Mouse (Mus musculus): ENCODE data around the gene Tcf12. TPM values are rescaled to one million over a fixed set of nuclear protein-coding genes. Genes with fewer than 3 reads are reported as not detected.
A peak's percentile ranks its signal among the peaks of the same experiment; 100 is the strongest.

The Tcf12 gene
- polyA plus RNA-seq, 1 experiment from 2014 or later = 80.0 TPM

GRCm38 (mm10) chr9:72132728-72133088 is 21.0 kb upstream of the Tcf12 start:
- peak overlapping the region; percentile 75 for H3K9ac ChIP-seq (replicated peaks; ENCODE audit: low read depth, low read length)
- no peaks in the 10 kb centered on the region for H3K36me3 ChIP-seq (ENCODE audit: control insufficient read depth, insufficient read depth, low read length)
- H3K27ac ChIP-seq (ENCODE audit: low read length) = peak overlapping the region; percentile 94
- ATAC-seq (ENCODE audit: insufficient number of reproducible peaks, insufficient read depth, low FRiP score, low read depth) = no peak
- no peaks in the 10 kb centered on the region for H3K4me1 ChIP-seq (ENCODE audit: control insufficient read depth, insufficient read depth, low read length)
- peak overlapping the region; percentile 78 for H3K4me2 ChIP-seq (replicated peaks; ENCODE audit: low read depth, low read length)
- H3K4me3 ChIP-seq (ENCODE audit: low read depth, low read length) = peak overlapping the region; percentile 61
- H3K27me3 ChIP-seq (ENCODE audit: control insufficient read depth, insufficient read depth, low read length) = no peaks in the 10 kb centered on the region
- no peaks in the 10 kb centered on the region for H3K9me3 ChIP-seq (ENCODE audit: control insufficient read depth, low read depth, low read length)
- WGBS = under 1% methylated on average over 29 of the region's 29 CpGs

DNA sequence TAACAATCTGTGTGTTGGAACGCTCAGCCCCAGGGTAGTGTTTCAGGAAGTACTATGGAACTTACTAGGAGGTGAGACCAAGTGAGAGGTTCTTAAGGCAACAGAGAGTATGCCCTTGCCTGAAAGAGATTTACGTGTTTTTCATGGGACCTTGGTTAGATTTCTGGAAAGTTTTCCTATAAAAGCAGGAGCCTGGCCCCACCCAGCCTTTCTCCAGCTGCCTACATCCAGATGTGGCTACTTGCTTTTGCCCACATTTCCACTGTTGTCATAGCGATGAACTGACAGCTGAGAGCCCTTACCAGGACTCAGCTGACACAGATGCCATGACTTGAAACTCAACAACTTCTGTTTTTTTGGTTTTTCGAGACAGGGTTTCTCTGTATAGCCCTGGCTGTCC is 18.2 kb upstream of the Tcf12 start:
- ATAC-seq (ENCODE audit: insufficient number of reproducible peaks, insufficient read depth, low FRiP score, low read depth) = no peak
- H3K27me3 ChIP-seq (ENCODE audit: control insufficient read depth, insufficient read depth, low read length) = no peaks in the 10 kb centered on the region
- H3K4me2 ChIP-seq (replicated peaks; ENCODE audit: low read depth, low read length) = no peak overlapping the region
- no peak overlapping the region for H3K9ac ChIP-seq (replicated peaks; ENCODE audit: low read depth, low read length)
- H3K4me1 ChIP-seq (ENCODE audit: control insufficient read depth, insufficient read depth, low read length) = no peaks in the 10 kb centered on the region
- H3K9me3 ChIP-seq (ENCODE audit: control insufficient read depth, low read depth, low read length) = no peaks in the 10 kb centered on the region
- H3K27ac ChIP-seq (ENCODE audit: low read length) = no peak overlapping the region
- WGBS = 95% methylated on average over 4 of the region's 4 CpGs
- no peaks in the 10 kb centered on the region for H3K36me3 ChIP-seq (ENCODE audit: control insufficient read depth, insufficient read depth, low read length)
- no peak overlapping the region for H3K4me3 ChIP-seq (ENCODE audit: low read depth, low read length)

- no peak overlapping the region for H3K4me3 ChIP-seq (ENCODE audit: low read depth, low read length)
- H3K36me3 ChIP-seq (ENCODE audit: control insufficient read depth, insufficient read depth, low read length) = no peaks in the 10 kb centered on the region
- no peaks in the 10 kb centered on the region for H3K4me1 ChIP-seq (ENCODE audit: control insufficient read depth, insufficient read depth, low read length)
- H3K9ac ChIP-seq (replicated peaks; ENCODE audit: low read depth, low read length) = no peak overlapping the region
- H3K4me2 ChIP-seq (replicated peaks; ENCODE audit: low read depth, low read length) = no peak overlapping the region
- H3K9me3 ChIP-seq (ENCODE audit: control insufficient read depth, low read depth, low read length) = no peaks in the 10 kb centered on the region
- ATAC-seq (ENCODE audit: insufficient number of reproducible peaks, insufficient read depth, low FRiP score, low read depth) = no peak
- no peak overlapping the region for H3K27ac ChIP-seq (ENCODE audit: low read length)
- WGBS = 91% methylated on average over 1 of the region's 1 CpGs
- H3K27me3 ChIP-seq (ENCODE audit: control insufficient read depth, insufficient read depth, low read length) = no peaks in the 10 kb centered on the region
Measured at GRCm38 (mm10) chr9:72125442-72125841, 13.8 kb upstream of the Tcf12 start.

- ATAC-seq (ENCODE audit: insufficient number of reproducible peaks, insufficient read depth, low FRiP score, low read depth) = no peak
Measured at GRCm38 (mm10) chr9:72118490-72118889, 6.8 kb upstream of the Tcf12 start.

GRCm38 (mm10) chr9:72111004-72111621 is 558 bp downstream of the Tcf12 start:
- Histone ChIP-seq H3K36me3 (ENCODE audit: control insufficient read depth, insufficient read depth, low read length) (peaks cover 8% of the 10 kb centered on the region), H3K9me3 (ENCODE audit: control insufficient read depth, low read depth, low read length) (no peaks in the 10 kb centered on the region), H3K4me3 (ENCODE audit: low read depth, low read length) (peak overlapping the region; percentile 98), H3K9ac (replicated peaks; ENCODE audit: low read depth, low read length) (peak overlapping the region; percentile 99), H3K4me2 (replicated peaks; ENCODE audit: low read depth, low read length) (peak overlapping the region; percentile 69; the same call in 1 of the 2 replicates), H3K27ac (ENCODE audit: low read length) (peak overlapping the region; percentile 98), H3K27me3 (ENCODE audit: control insufficient read depth, insufficient read depth, low read length) (no peaks in the 10 kb centered on the region), H3K4me1 (ENCODE audit: control insufficient read depth, insufficient read depth, low read length) (0 out of 2 replicates have a peak, but pooled peaks cover 3% of the 10 kb centered on the region)
- under 1% methylated on average over 80 of the region's 90 CpGs for WGBS
- ATAC-seq (ENCODE audit: insufficient number of reproducible peaks, insufficient read depth, low FRiP score, low read depth) = peak; percentile 74; the same call in 1 of the 2 replicates

More at GRCm38 (mm10) chr9:72118490-72118889, 6.8 kb upstream of the Tcf12 start:
- no peaks in the 10 kb centered on the region for H3K27me3 ChIP-seq (ENCODE audit: control insufficient read depth, insufficient read depth, low read length)
- no peak overlapping the region for H3K9ac ChIP-seq (replicated peaks; ENCODE audit: low read depth, low read length)
- no peaks in the 10 kb centered on the region for H3K4me1 ChIP-seq (ENCODE audit: control insufficient read depth, insufficient read depth, low read length)
- no peaks in the 10 kb centered on the region for H3K9me3 ChIP-seq (ENCODE audit: control insufficient read depth, low read depth, low read length)
- no peaks in the 10 kb centered on the region for H3K36me3 ChIP-seq (ENCODE audit: control insufficient read depth, insufficient read depth, low read length)
- no peak overlapping the region for H3K4me3 ChIP-seq (ENCODE audit: low read depth, low read length)
- H3K27ac ChIP-seq (ENCODE audit: low read length) = no peak overlapping the region
- no peak overlapping the region for H3K4me2 ChIP-seq (replicated peaks; ENCODE audit: low read depth, low read length)

- Histone ChIP-seq H3K27me3 (ENCODE audit: control insufficient read depth, insufficient read depth, low read length) (no peaks in the 10 kb centered on the region), H3K9ac (replicated peaks; ENCODE audit: low read depth, low read length) (peak overlapping the region; percentile 99), H3K27ac (ENCODE audit: low read length) (peak overlapping the region; percentile 98), H3K36me3 (ENCODE audit: control insufficient read depth, insufficient read depth, low read length) (peaks cover 8% of the 10 kb centered on the region), H3K4me3 (ENCODE audit: low read depth, low read length) (peak overlapping the region; percentile 98), H3K4me1 (ENCODE audit: control insufficient read depth, insufficient read depth, low read length) (0 out of 2 replicates have a peak, but pooled peaks cover 3% of the 10 kb centered on the region), H3K9me3 (ENCODE audit: control insufficient read depth, low read depth, low read length) (no peaks in the 10 kb centered on the region), H3K4me2 (replicated peaks; ENCODE audit: low read depth, low read length) (peak overlapping the region; percentile 69)
- WGBS = 1% methylated on average over 21 of the region's 23 CpGs
- 0 out of 2 replicates have a peak, but pooled peaks have one; percentile 25 for ATAC-seq (ENCODE audit: insufficient number of reproducible peaks, insufficient read depth, low FRiP score, low read depth)
Measured at GRCm38 (mm10) chr9:72110627-72111003, 1.1 kb downstream of the Tcf12 start.

GRCm38 (mm10) chr9:72103471-72103870 is 8.2 kb downstream of the Tcf12 start:
- H3K4me1 ChIP-seq (ENCODE audit: control insufficient read depth, insufficient read depth, low read length) = no peaks in the 10 kb centered on the region
- ATAC-seq (ENCODE audit: insufficient number of reproducible peaks, insufficient read depth, low FRiP score, low read depth) = no peak
- no peaks in the 10 kb centered on the region for H3K9me3 ChIP-seq (ENCODE audit: control insufficient read depth, low read depth, low read length)
- WGBS = 95% methylated on average over 1 of the region's 1 CpGs
- peaks cover 9% of the 10 kb centered on the region for H3K36me3 ChIP-seq (ENCODE audit: control insufficient read depth, insufficient read depth, low read length)
- H3K4me3 ChIP-seq (ENCODE audit: low read depth, low read length) = no peak overlapping the region
- H3K9ac ChIP-seq (replicated peaks; ENCODE audit: low read depth, low read length) = no peak overlapping the region
- H3K4me2 ChIP-seq (replicated peaks; ENCODE audit: low read depth, low read length) = no peak overlapping the region
- H3K27ac ChIP-seq (ENCODE audit: low read length) = no peak overlapping the region
- H3K27me3 ChIP-seq (ENCODE audit: control insufficient read depth, insufficient read depth, low read length) = no peaks in the 10 kb centered on the region

GRCm38 (mm10) chr9:72099945-72100685 is 11.6 kb downstream of the Tcf12 start:
- no peak overlapping the region for H3K9ac ChIP-seq (replicated peaks; ENCODE audit: low read depth, low read length)
- WGBS = 74% methylated on average over 7 of the region's 7 CpGs

More at GRCm38 (mm10) chr9:72099945-72100685, 11.6 kb downstream of the Tcf12 start:
- no peak for ATAC-seq (ENCODE audit: insufficient number of reproducible peaks, insufficient read depth, low FRiP score, low read depth)
- H3K4me2 ChIP-seq (replicated peaks; ENCODE audit: low read depth, low read length) = no peak overlapping the region
- peaks cover 7% of the 10 kb centered on the region; the same call in 1 of the 2 replicates for H3K36me3 ChIP-seq (ENCODE audit: control insufficient read depth, insufficient read depth, low read length)
- no peaks in the 10 kb centered on the region for H3K9me3 ChIP-seq (ENCODE audit: control insufficient read depth, low read depth, low read length)
- no peaks in the 10 kb centered on the region for H3K4me1 ChIP-seq (ENCODE audit: control insufficient read depth, insufficient read depth, low read length)
- no peak overlapping the region for H3K4me3 ChIP-seq (ENCODE audit: low read depth, low read length)
- H3K27ac ChIP-seq (ENCODE audit: low read length) = no peak overlapping the region
- H3K27me3 ChIP-seq (ENCODE audit: control insufficient read depth, insufficient read depth, low read length) = no peaks in the 10 kb centered on the region

Measured in stomach, embryonic 14.5 days (tissue).